Mouse (Mus musculus) liver, embryonic 11.5 days (tissue): Measurements from ENCODE around the gene Capn7. TPM values are rescaled to one million over a fixed set of nuclear protein-coding genes. Genes with fewer than 3 reads are reported as not detected.

Experiments
- ATAC-seq: fragments of 200-750 bp; cut with Nextera tagmentation; replicated peaks from 2 replicates; pipeline ENCODE4 v1.8.0; 2017; ENCODE audit warnings: moderate number of reproducible peaks, mild to moderate bottlenecking, moderate TSS enrichment, moderate library complexity; ENCODE audit not compliant: low FRiP score
- DNase-seq: peaks from one replicate; pipeline ENCODE4 v3.0.0-alpha.2; 2017; ENCODE audit warnings: low spot score
- H3K27ac ChIP-seq: fragments of 300-500 bp; sonication (generic); 2 replicates; pipeline ENCODE4 v1.5.1; 2014; ENCODE audit warnings: mild to moderate bottlenecking, low read depth, low read length, control low read depth
- H3K27me3 ChIP-seq: fragments of 300-500 bp; sonication (generic); replicated peaks from 2 replicates; pipeline ENCODE4 v1.6.1; 2014; ENCODE audit warnings: low read length, mixed read lengths; ENCODE audit not compliant: control insufficient read depth, insufficient read depth
- H3K36me3 ChIP-seq: fragments of 300-500 bp; sonication (generic); 2 replicates; pipeline ENCODE4 v1.6.1; 2014; ENCODE audit warnings: mild to moderate bottlenecking, low read length, moderate library complexity, mixed read lengths; ENCODE audit not compliant: control insufficient read depth, insufficient read depth
- H3K4me1 ChIP-seq: fragments of 300-500 bp; sonication (generic); replicated peaks from 2 replicates; pipeline ENCODE4 v1.6.1; 2014; ENCODE audit warnings: low read length, mixed read lengths; ENCODE audit not compliant: control insufficient read depth, insufficient read depth
- H3K4me2 ChIP-seq: fragments of 300-500 bp; sonication (generic); 2 replicates; pipeline ENCODE4 v1.6.1; 2014; ENCODE audit warnings: mild to moderate bottlenecking, control low read depth, moderate library complexity
- H3K4me3 ChIP-seq: fragments of 300-500 bp; sonication (generic); 2 replicates; pipeline ENCODE4 v1.5.1; 2014; ENCODE audit warnings: low read depth, low read length, control low read depth
- H3K9ac ChIP-seq: fragments of 300-500 bp; sonication (generic); 2 replicates; pipeline ENCODE4 v1.6.1; 2014; ENCODE audit warnings: low read depth, low read length, control low read depth
- H3K9me3 ChIP-seq: fragments of 300-500 bp; sonication (generic); 2 replicates; pipeline ENCODE4 v1.6.1; 2016; ENCODE audit warnings: low read length, inconsistent platforms, mixed read lengths; ENCODE audit not compliant: control insufficient read depth
- WGBS: fragments of 180-500 bp; shearing (Covaris S2); extraction: QIAGEN DNeasy Blood & Tissue Kit; methylation state at CpG from one replicate; pipeline ENCODE4 v1.1.7; 2014; 5-methylcytosine and 5-hydroxymethylcytosine counted together
- polyA plus RNA-seq: library from polyadenylated mRNA; unstranded; fragments of >200 nt; fragmentation: Nextera tagmentation; extraction: Ambion mirVana; gene quantifications from 2 replicates; pipeline ENCODE4 v1.2.1, GENCODE M21; 2014

Gene Capn7
- polyA plus RNA-seq, 1 experiment from 2014 or later: 34.4 TPM

DNA sequence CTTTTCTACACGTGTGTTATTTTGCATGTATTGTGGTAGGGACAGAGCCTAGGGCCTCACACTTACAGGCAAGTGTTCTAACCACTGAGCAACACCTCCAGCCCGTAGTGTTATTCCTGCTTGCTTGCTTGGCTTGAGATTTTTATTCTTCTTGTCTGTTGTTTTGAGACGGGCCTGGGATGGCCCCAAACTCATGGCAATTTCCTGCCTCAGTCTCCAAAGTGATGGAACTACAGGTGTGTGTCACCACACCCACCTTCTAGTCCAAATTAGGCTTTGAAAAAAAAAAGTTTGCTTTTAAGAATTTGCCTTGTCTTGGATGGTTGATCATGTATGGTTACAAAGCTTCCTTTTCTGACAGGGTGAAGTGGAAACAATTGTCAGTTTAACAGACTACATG is 80.0 kb downstream of the Capn7 start:
- DNase-seq: no peak

DNA sequence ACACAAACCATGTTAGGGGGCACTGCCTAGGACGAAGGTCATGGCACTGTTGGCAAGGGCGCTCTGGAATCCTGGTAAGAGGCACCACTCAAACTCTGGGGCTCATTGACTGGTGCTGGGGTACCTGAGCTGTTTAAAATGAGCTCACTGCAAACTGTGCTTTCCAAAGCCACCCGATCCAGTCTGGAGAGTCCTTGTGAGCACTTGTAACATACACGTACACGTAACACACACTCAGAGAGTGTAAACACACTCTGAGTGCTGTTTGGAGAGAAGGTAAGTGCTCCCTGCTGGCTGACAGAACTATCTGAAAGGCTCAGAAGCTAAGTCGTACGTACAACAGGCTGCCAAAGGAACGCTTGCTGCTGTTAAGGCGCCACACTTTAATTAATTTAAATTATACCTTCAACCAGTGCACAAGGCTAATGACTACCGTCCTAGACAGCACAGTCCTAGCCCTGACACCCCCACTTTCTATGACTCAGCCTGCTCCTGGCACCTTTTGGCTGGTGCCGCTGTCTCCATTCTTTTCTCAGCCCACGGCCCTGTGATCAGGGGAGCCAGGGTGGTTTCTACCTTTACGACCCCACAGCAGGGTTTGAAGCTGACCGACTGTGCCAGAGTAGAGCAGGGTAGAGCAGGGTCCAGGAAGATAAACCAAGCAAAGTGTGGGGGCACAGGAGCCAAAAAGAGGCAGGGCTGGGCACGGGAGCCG is 80.6 kb downstream of the Capn7 start:
- no peaks in the 10 kb centered on the region; the same call in 1 of the 2 replicates for H3K36me3 ChIP-seq
- no peak overlapping the region for H3K27ac ChIP-seq
- H3K4me1 ChIP-seq: peaks cover 19% of the 10 kb centered on the region
- 84% methylated on average over 16 of the region's 16 CpGs for WGBS
- no peaks in the 10 kb centered on the region for H3K9me3 ChIP-seq
- no peak for ATAC-seq
- no peaks in the 10 kb centered on the region for H3K27me3 ChIP-seq
- H3K4me2 ChIP-seq: no peak overlapping the region
- H3K9ac ChIP-seq: no peak overlapping the region
- DNase-seq: no peak
- H3K4me3 ChIP-seq: no peak overlapping the region

More for the DNA sequence above, 80.0 kb downstream of the Capn7 start:
- Histone ChIP-seq H3K36me3 (no peaks in the 10 kb centered on the region), H3K4me3 (no peak overlapping the region), H3K27me3 (no peaks in the 10 kb centered on the region), H3K4me1 (peaks cover 19% of the 10 kb centered on the region), H3K9ac (no peak overlapping the region), H3K9me3 (no peaks in the 10 kb centered on the region), H3K4me2 (no peak overlapping the region), H3K27ac (no peak overlapping the region)
- ATAC-seq: no peak
- 72% methylated on average over 3 of the region's 3 CpGs for WGBS

DNA sequence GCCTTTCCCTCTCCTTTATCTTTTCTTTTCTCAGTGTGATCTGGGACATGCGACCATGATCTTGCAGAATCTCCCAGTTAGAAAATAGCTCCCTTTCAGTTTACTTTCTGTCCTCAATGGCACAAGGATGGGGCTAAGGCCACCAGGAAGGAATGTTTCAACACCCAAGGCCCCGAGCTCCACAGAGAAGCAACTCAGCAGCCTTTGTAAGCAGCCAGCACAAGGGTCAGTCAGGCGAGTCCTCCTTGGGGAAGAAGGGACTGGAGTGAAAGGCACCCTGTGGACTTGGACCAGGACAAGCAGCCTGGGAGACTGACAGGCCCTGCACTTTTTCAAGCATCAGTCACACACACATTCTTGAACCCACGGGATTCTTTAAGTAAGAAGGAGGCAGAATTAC is 82.8 kb downstream of the Capn7 start:
- DNase-seq: no peak
- WGBS: 53% methylated on average over 4 of the region's 4 CpGs
- ATAC-seq: no peak
- H3K4me3 ChIP-seq: no peak overlapping the region
- H3K27ac ChIP-seq: no peak overlapping the region
- no peak overlapping the region for H3K4me2 ChIP-seq
- H3K36me3 ChIP-seq: no peaks in the 10 kb centered on the region; the same call in 1 of the 2 replicates
- no peaks in the 10 kb centered on the region for H3K27me3 ChIP-seq
- peaks cover 20% of the 10 kb centered on the region for H3K4me1 ChIP-seq
- H3K9ac ChIP-seq: no peak overlapping the region
- H3K9me3 ChIP-seq: no peaks in the 10 kb centered on the region

GRCm38 (mm10) chr14:31420135-31420534 is 83.7 kb downstream of the Capn7 start:
- H3K27ac ChIP-seq: no peak overlapping the region
- no peaks in the 10 kb centered on the region for H3K9me3 ChIP-seq
- H3K4me2 ChIP-seq: no peak overlapping the region
- no peak for DNase-seq
- H3K9ac ChIP-seq: no peak overlapping the region
- ATAC-seq: no peak
- H3K4me3 ChIP-seq: no peak overlapping the region
- H3K27me3 ChIP-seq: no peaks in the 10 kb centered on the region
- peaks cover 12% of the 10 kb centered on the region for H3K4me1 ChIP-seq
- WGBS: 85% methylated on average over 8 of the region's 8 CpGs
- no peaks in the 10 kb centered on the region; the same call in 1 of the 2 replicates for H3K36me3 ChIP-seq

DNA sequence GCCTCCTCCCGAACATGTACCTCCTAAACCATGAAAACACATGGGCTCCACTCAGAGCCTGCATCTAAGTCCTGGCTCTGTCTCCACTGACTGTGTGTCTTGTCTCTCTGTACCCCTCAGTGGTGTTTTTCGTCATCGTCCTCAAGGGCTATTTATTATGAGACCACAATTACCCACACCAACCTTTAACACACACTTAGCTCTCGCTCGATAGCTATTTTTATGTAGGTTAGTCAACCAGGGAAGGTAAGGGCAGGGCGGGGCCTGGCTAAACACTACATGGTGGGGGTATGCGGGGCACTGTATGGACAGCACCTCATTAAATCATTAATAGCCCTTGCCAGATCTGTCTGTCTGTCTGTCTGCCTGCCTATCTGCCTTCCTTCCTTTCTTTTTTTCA is 84.1 kb downstream of the Capn7 start:
- no peak for DNase-seq
- Histone ChIP-seq H3K4me3 (no peak overlapping the region), H3K4me1 (peaks cover 11% of the 10 kb centered on the region), H3K27me3 (no peaks in the 10 kb centered on the region), H3K4me2 (no peak overlapping the region), H3K27ac (no peak overlapping the region), H3K9ac (no peak overlapping the region), H3K36me3 (no peaks in the 10 kb centered on the region; the same call in none of the 2 replicates), H3K9me3 (no peaks in the 10 kb centered on the region)
- ATAC-seq: no peak
- 89% methylated on average over 7 of the region's 7 CpGs for WGBS

GRCm38 (mm10) chr14:31420985-31421384 is 84.5 kb downstream of the Capn7 start:
- no peaks in the 10 kb centered on the region for H3K27me3 ChIP-seq
- H3K9ac ChIP-seq: no peak overlapping the region
- 80% methylated on average over 7 of the region's 7 CpGs for WGBS
- no peak overlapping the region for H3K4me3 ChIP-seq
- no peaks in the 10 kb centered on the region for H3K9me3 ChIP-seq
- H3K4me2 ChIP-seq: no peak overlapping the region
- peaks cover 11% of the 10 kb centered on the region for H3K4me1 ChIP-seq
- DNase-seq: no peak
- H3K36me3 ChIP-seq: no peaks in the 10 kb centered on the region; the same call in none of the 2 replicates
- H3K27ac ChIP-seq: no peak overlapping the region
- ATAC-seq: no peak

Other genes starting within 250 kb of the Capn7 start
- 90.3 and 107 TPM in 2 replicates for gene Smim4, start 207.7 kb upstream of the Capn7 start, polyA plus RNA-seq
- 401 and 406 TPM in 2 replicates for gene Nt5dc2, start 205.6 kb upstream of the Capn7 start, polyA plus RNA-seq
- 25.3 and 39.9 TPM in 2 replicates for gene Stab1, start 168.0 kb upstream of the Capn7 start, polyA plus RNA-seq
- 17.6 and 39.0 TPM in 2 replicates for gene Tnnc1, start 128.3 kb upstream of the Capn7 start, polyA plus RNA-seq
- 228 and 245 TPM in 2 replicates for gene Nisch, start 119.7 kb upstream of the Capn7 start, polyA plus RNA-seq
- 0.10 TPM in 1 of 2 replicates, not detected in the other for gene Sema3g, start 118.8 kb upstream of the Capn7 start, polyA plus RNA-seq
- gene Phf7, start 85.3 kb upstream of the Capn7 start, polyA plus RNA-seq: 14.9 and 15.0 TPM in 2 replicates
- gene Bap1, start 85.2 kb upstream of the Capn7 start, polyA plus RNA-seq: 77.2 and 84.4 TPM in 2 replicates
- gene Dnah1, start 12.7 kb upstream of the Capn7 start, polyA plus RNA-seq: 1.7 and 1.9 TPM in 2 replicates
- 15.0 and 17.3 TPM in 2 replicates for gene Sh3bp5, start 99.4 kb downstream of the Capn7 start, polyA plus RNA-seq
- 39.1 and 44.5 TPM in 2 replicates for gene Eaf1, start 157.8 kb downstream of the Capn7 start, polyA plus RNA-seq
- 60.9 and 68.9 TPM in 2 replicates for gene Mettl6, start 158.4 kb downstream of the Capn7 start, polyA plus RNA-seq